Mouse (Mus musculus) heart, adult 2 months (tissue): ENCODE measurements around the gene Fam189a2.

Experiments used
- CTCF ChIP-seq: fragments of 200-600 bp; IDR thresholded peaks from 2 replicates; pipeline ENCODE4 v1.8.1; 2022; ENCODE audit warnings: antibody characterized with exemption, mild to moderate bottlenecking, moderate library complexity
- EP300 ChIP-seq: fragments of 200-500 bp; IDR thresholded peaks from 2 replicates; pipeline ENCODE4 v1.6.1; 2011; ENCODE audit warnings: low read depth, low read length, control low read depth; ENCODE audit not compliant: insufficient read depth
- POLR2A ChIP-seq: fragments of 200-500 bp; IDR thresholded peaks from 2 replicates; pipeline ENCODE4 v1.6.1; 2011; ENCODE audit warnings: mild to moderate bottlenecking, low read depth, low read length, control low read depth; ENCODE audit not compliant: insufficient read depth

DNA sequence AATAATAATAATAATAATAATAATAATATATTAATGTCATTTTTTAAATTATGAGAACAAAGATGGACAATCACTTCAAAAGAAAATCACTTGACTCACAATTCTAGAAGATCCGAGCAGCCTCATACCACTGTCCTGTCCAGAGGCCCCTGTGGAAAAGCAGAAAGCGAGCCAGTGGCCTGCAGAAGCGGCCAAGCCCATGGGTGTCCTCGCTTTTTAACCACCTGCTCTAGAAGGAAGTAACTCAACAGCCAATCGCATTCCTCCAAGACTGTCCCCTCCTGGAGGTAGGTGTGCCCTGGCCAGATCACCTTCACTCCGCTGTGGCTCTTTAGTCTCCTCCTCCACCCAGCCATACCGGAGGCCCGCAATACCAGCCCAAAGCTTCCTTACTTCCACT, 75.4 kb downstream of the Fam189a2 start:
- TF ChIP-seq CTCF (no peak), POLR2A (no peak), EP300 (no peak)
